Mouse (Mus musculus): Measurements from ENCODE around the gene Decr2. TPM values are rescaled to one million over a fixed set of nuclear protein-coding genes. Genes with fewer than 3 reads are reported as not detected.

The Decr2 gene
- 35.9 TPM for polyA plus RNA-seq (2015; fragmentation: Illumina TruSeq; extraction: RNeasy Lipid Tissue Mini Kit (QIAGEN cat#74804); ENCODE audit: low read depth, low replicate concordance)

DNA sequence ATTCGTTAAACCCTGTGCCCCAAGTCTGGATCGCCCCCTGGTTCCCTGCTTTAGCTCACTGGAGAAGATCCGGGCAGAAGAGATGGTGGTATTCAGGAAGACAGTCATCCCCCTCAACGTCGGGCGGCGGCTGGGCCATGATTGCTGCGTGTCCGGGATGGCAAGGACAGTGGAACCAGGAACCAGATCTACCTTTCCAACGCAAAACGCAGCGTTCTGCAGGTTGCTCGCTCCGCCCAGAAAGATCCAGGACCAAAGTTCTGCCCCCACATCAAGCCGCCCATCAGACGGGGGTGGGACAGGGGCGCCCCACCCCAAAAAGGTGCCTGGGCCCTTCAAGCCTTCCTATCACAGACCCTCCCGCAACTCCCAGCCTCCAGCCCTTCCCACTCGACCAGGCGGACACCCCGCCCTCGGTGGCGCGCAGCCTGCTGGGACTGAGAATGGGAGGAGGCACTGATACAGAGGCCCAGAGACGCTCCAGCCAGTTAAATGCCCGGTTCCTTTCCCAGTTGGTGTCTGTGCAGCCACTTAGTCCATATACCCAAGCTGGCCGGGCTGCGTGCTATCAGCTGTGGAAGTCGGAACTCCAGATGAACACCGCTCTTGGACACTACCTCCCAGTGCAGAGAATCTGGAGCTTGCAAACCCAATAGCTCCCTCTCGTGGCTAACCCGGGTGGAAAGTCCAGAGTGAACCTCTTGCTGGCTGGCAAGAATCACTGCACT is at the start of gene Decr2:
Decr2 (minus strand) TSS at position 433 of the 728 bp plus-strand sequence.

DNA sequence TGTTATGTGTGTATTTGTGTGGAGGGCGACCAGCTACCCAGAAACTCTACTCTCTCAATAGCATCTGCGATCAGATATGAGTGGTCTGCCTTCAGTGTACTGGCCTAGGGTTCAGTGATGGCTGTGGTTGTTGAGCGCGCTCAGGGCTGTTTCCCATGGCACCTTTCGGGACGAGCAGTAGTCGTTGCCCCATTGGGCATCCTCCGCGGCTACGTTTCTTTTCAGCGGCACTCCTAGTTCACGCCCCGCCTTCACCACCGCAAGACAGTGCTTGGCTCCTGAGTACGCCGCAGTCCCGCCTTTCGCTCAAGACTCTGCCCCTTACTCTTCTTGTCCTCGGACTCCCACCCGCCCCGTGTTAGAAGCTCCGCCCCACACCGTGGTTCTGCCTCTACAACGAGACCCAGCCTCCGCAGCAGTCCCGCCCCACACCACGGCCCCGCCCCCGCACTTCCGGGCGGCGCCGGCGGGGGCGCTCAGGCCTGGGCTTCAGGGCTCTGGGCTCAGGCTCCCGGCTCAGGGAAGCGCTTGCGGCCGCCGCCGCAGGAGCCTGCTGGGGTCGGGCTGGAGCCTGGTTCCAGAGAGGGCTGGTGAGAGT is 48.2 kb upstream of the Decr2 start, which contains the start of gene Axin1:
Axin1 (plus strand) TSS at position 450 of the 598 bp plus-strand sequence.

GRCm38 (mm10) chr17:26123267-26123684 is 33.1 kb upstream of the Decr2 start, which contains the start of gene Mrpl28:
Gene Mrpl28 (plus strand): TSS chr17:26123500.

DNA sequence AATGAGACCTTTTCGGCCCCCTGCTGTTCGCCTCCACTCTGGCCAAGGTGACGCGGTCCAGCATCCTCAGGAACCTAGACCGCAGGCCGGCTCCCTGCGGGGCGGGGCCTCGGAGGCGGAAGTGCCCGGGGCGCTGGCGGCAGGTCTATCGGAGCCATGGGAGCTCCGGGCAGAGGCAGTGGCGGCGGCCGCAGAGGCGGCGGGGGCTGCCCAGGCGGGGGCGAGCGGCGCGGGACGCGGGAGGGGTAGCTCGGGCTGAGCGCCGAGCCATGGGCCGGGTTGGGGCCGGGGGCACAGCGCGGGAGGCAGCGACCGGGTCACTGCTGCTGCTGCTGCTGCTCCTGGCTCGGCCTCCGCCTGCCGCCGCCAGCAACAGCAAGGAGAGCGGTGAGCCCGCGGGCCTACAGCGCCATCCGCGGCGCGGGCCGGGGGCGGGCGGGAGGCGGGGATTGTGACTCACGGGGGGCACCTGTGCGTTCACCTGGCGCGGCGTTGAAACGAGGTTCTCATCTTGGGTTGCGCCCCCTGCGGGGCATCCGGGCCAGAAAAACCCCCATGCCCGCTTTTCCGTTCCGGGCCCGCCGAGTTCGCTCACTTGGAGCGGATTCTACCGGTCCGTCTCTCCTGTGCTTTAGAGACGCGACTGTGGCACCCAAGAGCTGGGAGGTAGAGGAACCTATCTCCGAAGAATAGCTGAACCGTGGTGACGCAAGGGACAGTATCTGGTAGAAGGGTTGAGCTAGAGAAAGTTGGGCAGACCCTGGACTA is 23.2 kb upstream of the Decr2 start, which contains the start of gene Tmem8:
Tmem8 (plus strand) TSS at position 119 of the 768 bp plus-strand sequence.

DNA sequence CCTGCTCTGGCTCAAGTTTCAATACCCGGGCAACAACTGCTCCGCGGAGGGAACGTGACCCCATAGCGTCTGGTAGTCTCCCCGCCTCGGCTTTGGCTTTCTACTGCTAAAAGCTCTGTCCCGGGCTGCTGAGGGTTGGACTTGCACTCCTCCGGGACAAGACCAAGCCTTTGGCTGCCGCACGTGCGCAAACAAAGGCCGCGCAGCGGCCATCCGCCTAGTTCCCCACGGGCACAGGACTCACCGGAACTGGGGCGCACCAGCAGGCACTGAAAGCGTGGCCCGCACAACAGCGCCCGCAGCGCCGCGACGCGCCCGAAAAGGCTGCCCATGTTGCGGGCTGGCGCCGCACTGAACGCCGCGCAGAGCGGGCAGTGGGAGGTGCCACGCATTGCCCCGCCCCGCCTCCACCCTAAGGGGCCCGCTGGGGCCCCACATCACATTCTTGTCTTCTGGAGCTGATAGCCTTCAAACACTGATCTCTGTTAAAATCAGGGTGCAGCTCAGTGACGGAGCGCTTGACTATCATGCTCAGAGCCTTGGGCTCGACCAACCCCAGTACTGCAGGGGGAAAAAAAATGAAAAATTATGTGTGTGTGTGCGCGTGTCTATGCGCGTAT is 5.1 kb upstream of the Decr2 start, which contains the start of gene Nme4:
Nme4 (minus strand) TSS at position 482 of the 620 bp plus-strand sequence.

GRCm38 (mm10) chr17:26068831-26069739 is 21.1 kb downstream of the Decr2 start, which contains the start of gene Rab11fip3:
Gene Rab11fip3 (minus strand): TSS chr17:26069555.

Other genes with a start within 250 kb of the Decr2 start
- 23.4 TPM for gene Gm20683, start 248.6 kb downstream of the Decr2 start, polyA plus RNA-seq (2015; fragmentation: Illumina TruSeq; extraction: RNeasy Lipid Tissue Mini Kit (QIAGEN cat#74804); ENCODE audit: low read depth, low replicate concordance)
- 84.4 TPM for gene Rhot2, start 245.5 kb downstream of the Decr2 start, polyA plus RNA-seq (2015; fragmentation: Illumina TruSeq; extraction: RNeasy Lipid Tissue Mini Kit (QIAGEN cat#74804); ENCODE audit: low read depth, low replicate concordance)
- 21.2 TPM for gene Wdr90, start 228.8 kb downstream of the Decr2 start, polyA plus RNA-seq (2015; fragmentation: Illumina TruSeq; extraction: RNeasy Lipid Tissue Mini Kit (QIAGEN cat#74804); ENCODE audit: low read depth, low replicate concordance)
- 19.9 TPM for gene Mcrip2, start 221.6 kb downstream of the Decr2 start, polyA plus RNA-seq (2015; fragmentation: Illumina TruSeq; extraction: RNeasy Lipid Tissue Mini Kit (QIAGEN cat#74804); ENCODE audit: low read depth, low replicate concordance)
- gene Mettl26, start 215.3 kb downstream of the Decr2 start, polyA plus RNA-seq (2015; fragmentation: Illumina TruSeq; extraction: RNeasy Lipid Tissue Mini Kit (QIAGEN cat#74804); ENCODE audit: low read depth, low replicate concordance), result 49.7 TPM
- 0.33 TPM for gene Wfikkn1, start 209.5 kb downstream of the Decr2 start, polyA plus RNA-seq (2015; fragmentation: Illumina TruSeq; extraction: RNeasy Lipid Tissue Mini Kit (QIAGEN cat#74804); ENCODE audit: low read depth, low replicate concordance)
- 40.3 TPM for gene Rab40c, start 170.6 kb downstream of the Decr2 start, polyA plus RNA-seq (2015; fragmentation: Illumina TruSeq; extraction: RNeasy Lipid Tissue Mini Kit (QIAGEN cat#74804); ENCODE audit: low read depth, low replicate concordance)
- gene Pigq, start 145.4 kb downstream of the Decr2 start, polyA plus RNA-seq (2015; fragmentation: Illumina TruSeq; extraction: RNeasy Lipid Tissue Mini Kit (QIAGEN cat#74804); ENCODE audit: low read depth, low replicate concordance), result 95.8 TPM
- 0.42 TPM for gene Nhlrc4, start 145.4 kb downstream of the Decr2 start, polyA plus RNA-seq (2015; fragmentation: Illumina TruSeq; extraction: RNeasy Lipid Tissue Mini Kit (QIAGEN cat#74804); ENCODE audit: low read depth, low replicate concordance)
- gene A930017K11Rik, start 137.8 kb downstream of the Decr2 start, polyA plus RNA-seq (2015; fragmentation: Illumina TruSeq; extraction: RNeasy Lipid Tissue Mini Kit (QIAGEN cat#74804); ENCODE audit: low read depth, low replicate concordance), result 0.97 TPM
- 23.5 TPM for gene Capn15, start 104.5 kb downstream of the Decr2 start, polyA plus RNA-seq (2015; fragmentation: Illumina TruSeq; extraction: RNeasy Lipid Tissue Mini Kit (QIAGEN cat#74804); ENCODE audit: low read depth, low replicate concordance)
- gene Rab11fip3, start 20.8 kb downstream of the Decr2 start, polyA plus RNA-seq (2015; fragmentation: Illumina TruSeq; extraction: RNeasy Lipid Tissue Mini Kit (QIAGEN cat#74804); ENCODE audit: low read depth, low replicate concordance), result 54.5 TPM
- 4.6 TPM for gene Nme4, start 5.3 kb upstream of the Decr2 start, polyA plus RNA-seq (2015; fragmentation: Illumina TruSeq; extraction: RNeasy Lipid Tissue Mini Kit (QIAGEN cat#74804); ENCODE audit: low read depth, low replicate concordance)
- 11.9 TPM for gene Tmem8, start 23.0 kb upstream of the Decr2 start, polyA plus RNA-seq (2015; fragmentation: Illumina TruSeq; extraction: RNeasy Lipid Tissue Mini Kit (QIAGEN cat#74804); ENCODE audit: low read depth, low replicate concordance)
- gene Mrpl28, start 33.2 kb upstream of the Decr2 start, polyA plus RNA-seq (2015; fragmentation: Illumina TruSeq; extraction: RNeasy Lipid Tissue Mini Kit (QIAGEN cat#74804); ENCODE audit: low read depth, low replicate concordance), result 130 TPM
- 19.8 TPM for gene Axin1, start 48.4 kb upstream of the Decr2 start, polyA plus RNA-seq (2015; fragmentation: Illumina TruSeq; extraction: RNeasy Lipid Tissue Mini Kit (QIAGEN cat#74804); ENCODE audit: low read depth, low replicate concordance)
- 0.55 TPM for gene Pdia2, start 108.8 kb upstream of the Decr2 start, polyA plus RNA-seq (2015; fragmentation: Illumina TruSeq; extraction: RNeasy Lipid Tissue Mini Kit (QIAGEN cat#74804); ENCODE audit: low read depth, low replicate concordance)
- gene Rgs11, start 112.6 kb upstream of the Decr2 start, polyA plus RNA-seq (2015; fragmentation: Illumina TruSeq; extraction: RNeasy Lipid Tissue Mini Kit (QIAGEN cat#74804); ENCODE audit: low read depth, low replicate concordance), result 56.2 TPM
- gene Arhgdig, start 117.4 kb upstream of the Decr2 start, polyA plus RNA-seq (2015; fragmentation: Illumina TruSeq; extraction: RNeasy Lipid Tissue Mini Kit (QIAGEN cat#74804); ENCODE audit: low read depth, low replicate concordance), result 128 TPM
- gene Fam234a, start 153.9 kb upstream of the Decr2 start, polyA plus RNA-seq (2015; fragmentation: Illumina TruSeq; extraction: RNeasy Lipid Tissue Mini Kit (QIAGEN cat#74804); ENCODE audit: low read depth, low replicate concordance), result 16.9 TPM
- gene Luc7l, start 162.6 kb upstream of the Decr2 start, polyA plus RNA-seq (2015; fragmentation: Illumina TruSeq; extraction: RNeasy Lipid Tissue Mini Kit (QIAGEN cat#74804); ENCODE audit: low read depth, low replicate concordance), result 61.8 TPM